Comparison of ENCODE assay signal across 8 mouse cellular contexts in genomic region chr16:44391877-44392548, GRCm38 (mm10). TPM values are rescaled to one million over a fixed set of nuclear protein-coding genes. Genes with fewer than 3 reads are reported as not detected.
DNase-seq lines count a peak whose midpoint lies in the region; ATAC-seq and TF ChIP-seq lines count a peak whose summit lies in the region.

No protein-coding gene starts in this region.

- H3K27me3 ChIP-seq in heart, embryonic 12.5 days (replicated peaks), result no peaks in the 10 kb centered on the region
- H3K27me3 ChIP-seq in hindbrain, embryonic 13.5 days, result no peaks in the 10 kb centered on the region
- H3K27me3 ChIP-seq in megakaryocyte, embryonic 14.5 days (replicated peaks), result peaks cover 9% of the 10 kb centered on the region
- H3K27me3 ChIP-seq in small intestine, adult 2 months (ENCODE audit: control insufficient read depth, insufficient read depth, low read length), result no peaks in the 10 kb centered on the region

- H3K36me3 ChIP-seq in heart, embryonic 12.5 days, result peaks cover 21% of the 10 kb centered on the region
- peaks cover 16% of the 10 kb centered on the region for H3K36me3 ChIP-seq in hindbrain, embryonic 13.5 days
- peaks cover 26% of the 10 kb centered on the region for H3K36me3 ChIP-seq in megakaryocyte, embryonic 14.5 days (replicated peaks; ENCODE audit: low read length)
- H3K36me3 ChIP-seq in small intestine, adult 2 months (ENCODE audit: control insufficient read depth, insufficient read depth, low read length), result 0 out of 2 replicates have a peak, but pooled peaks cover 3% of the 10 kb centered on the region

- TF ChIP-seq POLR2A in small intestine, adult 2 months (IDR thresholded peaks at IDR 0.05; ENCODE audit: low read depth, low read length), result no peak

- ATAC-seq in heart, embryonic 12.5 days (ENCODE audit: insufficient number of reproducible peaks, low FRiP score), result no peak
- peak; percentile 43; the same call in 1 of the 2 replicates for ATAC-seq in hindbrain, embryonic 13.5 days (ENCODE audit: low FRiP score)

- peak; percentile 29 to 47 for DNase-seq in heart, adult 18-20 months
- DNase-seq in adrenal gland, adult 18-20 months (ENCODE audit: low spot score in 2 of 2), result peak; percentile 34 to 45
- peak; percentile 55 for DNase-seq in embryo, embryonic 11.5 days (ENCODE audit: low read depth, low spot score)
- peak; percentile 58 for DNase-seq in left cerebral cortex, adult 11 months (ENCODE audit: low spot score)

- H3K4me1 ChIP-seq in heart, embryonic 12.5 days (replicated peaks), result peaks cover 8% of the 10 kb centered on the region; the same call in 1 of the 2 replicates
- peaks cover 13% of the 10 kb centered on the region for H3K4me1 ChIP-seq in hindbrain, embryonic 13.5 days (replicated peaks)
- H3K4me1 ChIP-seq in megakaryocyte, embryonic 14.5 days, result peaks cover 12% of the 10 kb centered on the region
- H3K4me1 ChIP-seq in small intestine, adult 2 months (ENCODE audit: control insufficient read depth, insufficient read depth, insufficient read length, low read length), result no peaks in the 10 kb centered on the region; the same call in 1 of the 2 replicates

- peaks cover 10% of the 10 kb centered on the region; the same call in 1 of the 2 replicates for H3K9me3 ChIP-seq in heart, embryonic 12.5 days (replicated peaks)
- no peaks in the 10 kb centered on the region for H3K9me3 ChIP-seq in hindbrain, embryonic 13.5 days
- peaks cover 17% of the 10 kb centered on the region for H3K9me3 ChIP-seq in megakaryocyte, embryonic 14.5 days

- no peak overlapping the region for H3K9ac ChIP-seq in heart, embryonic 12.5 days
- no peak overlapping the region for H3K9ac ChIP-seq in hindbrain, embryonic 13.5 days

- H3K4me3 ChIP-seq in heart, embryonic 12.5 days, result no peak overlapping the region
- no peak overlapping the region for H3K4me3 ChIP-seq in hindbrain, embryonic 13.5 days
- peak overlapping the region; percentile 75 for H3K4me3 ChIP-seq in megakaryocyte, embryonic 14.5 days (replicated peaks)
- no peak overlapping the region for H3K4me3 ChIP-seq in small intestine, adult 2 months (ENCODE audit: low read depth, low read length)

- no peak overlapping the region for H3K4me2 ChIP-seq in heart, embryonic 12.5 days
- peak overlapping the region; percentile 31; the same call in 1 of the 2 replicates for H3K4me2 ChIP-seq in hindbrain, embryonic 13.5 days

- WGBS in heart, embryonic 12.5 days, result 39% methylated on average over 9 of the region's 9 CpGs
- WGBS in hindbrain, embryonic 13.5 days, result 40% methylated on average over 9 of the region's 9 CpGs
- WGBS in small intestine, adult 2 months, result 33% methylated on average over 9 of the region's 9 CpGs

- TF ChIP-seq CTCF in small intestine, adult 2 months (IDR thresholded peaks at IDR 0.05; ENCODE audit: extremely low read depth, insufficient read length, insufficient replicate concordance, low read depth, low read length), result peak; percentile 77; the same call in 1 of the 2 replicates

- H3K27ac ChIP-seq in heart, embryonic 12.5 days (ENCODE audit: poor library complexity, severe bottlenecking), result no peak overlapping the region
- no peak overlapping the region for H3K27ac ChIP-seq in hindbrain, embryonic 13.5 days
- H3K27ac ChIP-seq in small intestine, adult 2 months (ENCODE audit: insufficient read depth, low read depth, low read length), result no peak overlapping the region

RNA-seq across cellular contexts. Expression of gene Cfap44, which starts 2.6 kb away (rescaled TPM):
- under 1 TPM in 1 of 2 experiments, not detected in 1; 0.59 TPM for total RNA-seq in heart, adult 18-20 months (2021)
- polyA plus RNA-seq in heart, embryonic 12.5 days (2016; fragmentation: Nextera tagmentation; extraction: Ambion mirVana), result 0.10 and 0.19 TPM in 2 replicates
- total RNA-seq in adrenal gland, adult 18-20 months (2021), result 1 to 10 TPM in 1 of 2 experiments, under 1 TPM in 1; 0.22 to 1.4 TPM
- 6.1 and 8.5 TPM in 2 replicates for polyA plus RNA-seq in hindbrain, embryonic 13.5 days (2015; fragmentation: Nextera tagmentation; extraction: Ambion mirVana)
- not detected in 2 replicates for polyA plus RNA-seq in megakaryocyte, embryonic 14.5 days (2012; ENCODE audit: insufficient read depth, low replicate concordance)
- not detected in 2 replicates for polyA plus RNA-seq in small intestine, adult 2 months (2012; rRNA removed)

RNA-seq across cellular contexts. Expression of gene Spice1, which starts 45.1 kb away (rescaled TPM):
- 10 to 100 TPM in 1 of 2 experiments, 1 to 10 TPM in 1; 8.5 to 11.4 TPM for total RNA-seq in heart, adult 18-20 months (2021)
- 22.1 and 23.9 TPM in 2 replicates for polyA plus RNA-seq in heart, embryonic 12.5 days (2016; fragmentation: Nextera tagmentation; extraction: Ambion mirVana)
- total RNA-seq in adrenal gland, adult 18-20 months (2021), result 10 to 100 TPM; 17.7 to 21.0 TPM
- polyA plus RNA-seq in hindbrain, embryonic 13.5 days (2015; fragmentation: Nextera tagmentation; extraction: Ambion mirVana), result 17.1 and 17.7 TPM in 2 replicates
- 2.9 TPM in 1 of 2 replicates, not detected in the other for polyA plus RNA-seq in megakaryocyte, embryonic 14.5 days (2012; ENCODE audit: insufficient read depth, low replicate concordance)
- polyA plus RNA-seq in small intestine, adult 2 months (2012; rRNA removed), result 2.3 and 3.2 TPM in 2 replicates

RNA-seq across cellular contexts. Expression of gene Sidt1, which starts 59.0 kb away (rescaled TPM):
- total RNA-seq in heart, adult 18-20 months (2021), result under 1 TPM; 0.30 to 0.85 TPM
- polyA plus RNA-seq in heart, embryonic 12.5 days (2016; fragmentation: Nextera tagmentation; extraction: Ambion mirVana), result not detected in 2 replicates
- total RNA-seq in adrenal gland, adult 18-20 months (2021), result 1 to 10 TPM; 7.8 to 9.2 TPM
- 3.4 and 3.6 TPM in 2 replicates for polyA plus RNA-seq in hindbrain, embryonic 13.5 days (2015; fragmentation: Nextera tagmentation; extraction: Ambion mirVana)
- polyA plus RNA-seq in megakaryocyte, embryonic 14.5 days (2012; ENCODE audit: insufficient read depth, low replicate concordance), result not detected in 2 replicates
- 2.4 and 3.8 TPM in 2 replicates for polyA plus RNA-seq in small intestine, adult 2 months (2012; rRNA removed)
